Mouse (Mus musculus): ENCODE data around the gene Gm20662. TPM values are rescaled to one million over a fixed set of nuclear protein-coding genes. Genes with fewer than 3 reads are reported as not detected.

Gm20662 gene
- total RNA-seq, 4 experiments from 2014 or later, result 0.78 to 3.9 (median 2.1) TPM

GRCm38 (mm10) chr9:107974491-107975171 is 21.5 kb upstream of the Gm20662 start:
- no peak for DNase-seq (ENCODE audit: low spot score in 2 of 2)

GRCm38 (mm10) chr9:107975399-107976386 is 20.5 kb upstream of the Gm20662 start, which contains the start of gene Uba7:
Gene Uba7 (plus strand): TSS chr9:107975505.
- DNase-seq (ENCODE audit: low spot score in 2 of 2), result no peak

GRCm38 (mm10) chr9:107978815-107979214 is 17.3 kb upstream of the Gm20662 start:
- no peak for DNase-seq (ENCODE audit: low spot score in 2 of 2)

GRCm38 (mm10) chr9:107981684-107982605 is 14.2 kb upstream of the Gm20662 start:
- DNase-seq (ENCODE audit: low spot score in 2 of 2), result peak; percentile 67 to 70

- peak in 1 of 2 experiments; percentile 56 for DNase-seq (ENCODE audit: low spot score in 2 of 2)
These were observed 13.3 kb upstream of the Gm20662 start, which contains the start of gene Gm20661 for GRCm38 (mm10) chr9:107982681-107983346. Gene Gm20661 (plus strand): TSS chr9:107983058.

GRCm38 (mm10) chr9:107983421-107983890 is 12.7 kb upstream of the Gm20662 start:
- DNase-seq (ENCODE audit: low spot score in 2 of 2), result peak in 1 of 2 experiments; percentile 32

- no peak for DNase-seq (ENCODE audit: low spot score in 2 of 2)
These were observed 11.9 kb upstream of the Gm20662 start for GRCm38 (mm10) chr9:107984052-107984753.

- no peak for DNase-seq (ENCODE audit: low spot score in 2 of 2)
These were observed 11.4 kb upstream of the Gm20662 start for GRCm38 (mm10) chr9:107984754-107985055.

- DNase-seq (ENCODE audit: low spot score in 2 of 2), result peak; percentile 69 to 74
These were observed 10.7 kb upstream of the Gm20662 start, which contains the start of gene Inka1 for GRCm38 (mm10) chr9:107985131-107986119. Gene Inka1 (minus strand): TSS chr9:107985879.

GRCm38 (mm10) chr9:107986376-107986775 is 9.8 kb upstream of the Gm20662 start:
- peak; percentile 58 to 72 for DNase-seq (ENCODE audit: low spot score in 2 of 2)

- DNase-seq (ENCODE audit: low spot score in 2 of 2), result no peak
These were observed 8.2 kb upstream of the Gm20662 start for GRCm38 (mm10) chr9:107987950-107988349.

GRCm38 (mm10) chr9:107992197-107992596 is 4.0 kb upstream of the Gm20662 start, which contains the start of gene Cdhr4:
Gene Cdhr4 (plus strand): TSS chr9:107992497.
- DNase-seq (ENCODE audit: low spot score in 2 of 2), result no peak

GRCm38 (mm10) chr9:107993013-107993412 is 3.1 kb upstream of the Gm20662 start:
- DNase-seq (ENCODE audit: low spot score in 2 of 2), result no peak

GRCm38 (mm10) chr9:107994464-107994863 is 1.7 kb upstream of the Gm20662 start:
- no peak for DNase-seq (ENCODE audit: low spot score in 2 of 2)

GRCm38 (mm10) chr9:107995513-107995912 is 636 bp upstream of the Gm20662 start:
- no peak for DNase-seq (ENCODE audit: low spot score in 2 of 2)

GRCm38 (mm10) chr9:108001922-108002770 is 6.0 kb downstream of the Gm20662 start, which contains the start of gene Ip6k1:
Gene Ip6k1 (plus strand): TSS chr9:108002501.
- DNase-seq (ENCODE audit: low spot score in 2 of 2), result peak; percentile 100

- DNase-seq (ENCODE audit: low spot score in 2 of 2), result no peak
These were observed 6.8 kb downstream of the Gm20662 start for GRCm38 (mm10) chr9:108002778-108003530.

Data from layer of hippocampus, adult 8-10 months (tissue).